Mouse (Mus musculus) common myeloid progenitor, adult 5-6 weeks (primary cell): ENCODE measurements around the gene Nup98. TPM values are rescaled to one million over a fixed set of nuclear protein-coding genes. Genes with fewer than 3 reads are reported as not detected.

Experiments used
- ATAC-seq: replicated peaks from 2 replicates; pipeline ENCODE4 v1.8.0; 2016; ENCODE audit warnings: low read depth, mild to moderate bottlenecking, moderate TSS enrichment, inconsistent platforms; ENCODE audit not compliant: poor library complexity, severe bottlenecking
- total RNA-seq: library from RNA; stranded (forward); fragments of 200-1000, 187-1606 nt; gene quantifications from 2 replicates; pipeline ENCODE4 v1.2.3, GENCODE M21; 2017

The Nup98 gene
- total RNA-seq, 1 experiment from 2014 or later: 60.9 TPM

- no peak for ATAC-seq
These were observed 127.2 kb downstream of the Nup98 start, which contains the start of gene Trpc2 for GRCm38 (mm10) chr7:102082816-102083215. Gene Trpc2 (plus strand): TSS chr7:102083116.

GRCm38 (mm10) chr7:102081784-102082183, 128.2 kb downstream of the Nup98 start:
- ATAC-seq: no peak

- no peak for ATAC-seq
These were observed 129.7 kb downstream of the Nup98 start for GRCm38 (mm10) chr7:102080311-102080710.

GRCm38 (mm10) chr7:102078517-102078916, 131.5 kb downstream of the Nup98 start:
- ATAC-seq: peak; percentile 55

GRCm38 (mm10) chr7:102076714-102077296, 133.2 kb downstream of the Nup98 start:
- peak; percentile 76 for ATAC-seq

Other genes starting within 250 kb of the Nup98 start
- 1.9 and 3.5 TPM in 2 replicates for gene Il18bp, start 191.5 kb downstream of the Nup98 start, total RNA-seq
- gene Rnf121, start 144.7 kb downstream of the Nup98 start, total RNA-seq: 6.6 and 13.2 TPM in 2 replicates
- 27.5 and 43.1 TPM in 2 replicates for gene Xndc1, start 144.7 kb downstream of the Nup98 start, total RNA-seq
- 0.68 and 0.69 TPM in 2 replicates for gene Xntrpc, start 144.5 kb downstream of the Nup98 start, total RNA-seq
- gene Trpc2, start 127.1 kb downstream of the Nup98 start, total RNA-seq: 0.69 and 1.3 TPM in 2 replicates
- gene Art1, start 108.4 kb downstream of the Nup98 start, total RNA-seq: 0.15 TPM in 1 of 2 replicates, not detected in the other
- gene Art5, start 100.7 kb downstream of the Nup98 start, total RNA-seq: 0.14 TPM in 1 of 2 replicates, not detected in the other
- 0.50 TPM in 1 of 2 replicates, not detected in the other for gene Chrna10, start 93.3 kb downstream of the Nup98 start, total RNA-seq
- 23.1 and 30.9 TPM in 2 replicates for gene Pgap2, start within 50 bp of the Nup98 start, total RNA-seq
- 40.9 and 43.0 TPM in 2 replicates for gene Rhog, start 45.9 kb upstream of the Nup98 start, total RNA-seq
- gene Stim1, start 57.6 kb upstream of the Nup98 start, total RNA-seq: 20.5 and 41.0 TPM in 2 replicates
- gene Rrm1, start 231.5 kb upstream of the Nup98 start, total RNA-seq: 809 and 867 TPM in 2 replicates